Mouse (Mus musculus) kidney, embryonic 16.5 days (tissue): Measurements from ENCODE around the gene Chst11. TPM values are rescaled to one million over a fixed set of nuclear protein-coding genes. Genes with fewer than 3 reads are reported as not detected.

Experiments
- ATAC-seq: fragments of 200-750 bp; cut with Nextera tagmentation; 2 replicates; pipeline ENCODE4 v1.8.0; 2017; ENCODE audit warnings: moderate TSS enrichment; ENCODE audit not compliant: low FRiP score, low TSS enrichment
- H3K27ac ChIP-seq: fragments of 300-500 bp; sonication (generic); 2 replicates; pipeline ENCODE4 v1.5.1; 2014; ENCODE audit warnings: low read length
- H3K27me3 ChIP-seq: fragments of 300-500 bp; sonication (generic); 2 replicates; pipeline ENCODE4 v1.6.1; 2014; ENCODE audit warnings: low read length, control low read depth, mixed read lengths; ENCODE audit not compliant: insufficient read depth
- H3K36me3 ChIP-seq: fragments of 300-500 bp; sonication (generic); 2 replicates; pipeline ENCODE4 v1.6.1; 2014; ENCODE audit warnings: low read length, control low read depth, mixed read lengths; ENCODE audit not compliant: insufficient read depth
- H3K4me1 ChIP-seq: fragments of 300-500 bp; sonication (generic); 2 replicates; pipeline ENCODE4 v1.6.1; 2014; ENCODE audit warnings: low read length, control low read depth, mixed read lengths; ENCODE audit not compliant: insufficient read depth
- H3K4me2 ChIP-seq: fragments of 300-500 bp; sonication (generic); replicated peaks from 2 replicates; pipeline ENCODE4 v1.6.1; 2014; ENCODE audit warnings: low read depth, low read length
- H3K4me3 ChIP-seq: fragments of 300-500 bp; sonication (generic); 2 replicates; pipeline ENCODE4 v1.5.1; 2014; ENCODE audit warnings: mild to moderate bottlenecking, low read length
- H3K9ac ChIP-seq: fragments of 300-500 bp; sonication (generic); replicated peaks from 2 replicates; pipeline ENCODE4 v1.6.1; 2014; ENCODE audit warnings: low read length
- H3K9me3 ChIP-seq: fragments of 300-500 bp; sonication (generic); 2 replicates; pipeline ENCODE4 v1.6.1; 2016; ENCODE audit warnings: low read length, control low read depth
- WGBS: fragments of 180-500 bp; shearing (Covaris S2); extraction: QIAGEN DNeasy Blood & Tissue Kit; methylation state at CpG from one replicate; pipeline ENCODE4 v1.1.7; 2014; 5-methylcytosine and 5-hydroxymethylcytosine counted together
- polyA plus RNA-seq: library from polyadenylated mRNA; unstranded; fragments of >200 nt; fragmentation: Nextera tagmentation; extraction: Ambion mirVana; gene quantifications from 2 replicates; pipeline ENCODE4 v1.2.1, GENCODE M21; 2015

Chst11 gene
- polyA plus RNA-seq, 1 experiment from 2014 or later: 5.2 TPM

GRCm38 (mm10) chr10:83027673-83028072 lies 42.4 kb downstream of the Chst11 start:
- no peaks in the 10 kb centered on the region for H3K27me3 ChIP-seq
- no peak overlapping the region for H3K27ac ChIP-seq
- no peak overlapping the region for H3K9ac ChIP-seq
- no peaks in the 10 kb centered on the region for H3K36me3 ChIP-seq
- H3K4me3 ChIP-seq: no peak overlapping the region
- H3K4me1 ChIP-seq: peaks cover 39% of the 10 kb centered on the region
- no peak for ATAC-seq
- WGBS: 82% methylated on average over 6 of the region's 6 CpGs
- H3K9me3 ChIP-seq: no peaks in the 10 kb centered on the region
- H3K4me2 ChIP-seq: no peak overlapping the region

GRCm38 (mm10) chr10:83030103-83030661 lies 44.9 kb downstream of the Chst11 start:
- H3K4me1 ChIP-seq: peaks cover 51% of the 10 kb centered on the region

DNA sequence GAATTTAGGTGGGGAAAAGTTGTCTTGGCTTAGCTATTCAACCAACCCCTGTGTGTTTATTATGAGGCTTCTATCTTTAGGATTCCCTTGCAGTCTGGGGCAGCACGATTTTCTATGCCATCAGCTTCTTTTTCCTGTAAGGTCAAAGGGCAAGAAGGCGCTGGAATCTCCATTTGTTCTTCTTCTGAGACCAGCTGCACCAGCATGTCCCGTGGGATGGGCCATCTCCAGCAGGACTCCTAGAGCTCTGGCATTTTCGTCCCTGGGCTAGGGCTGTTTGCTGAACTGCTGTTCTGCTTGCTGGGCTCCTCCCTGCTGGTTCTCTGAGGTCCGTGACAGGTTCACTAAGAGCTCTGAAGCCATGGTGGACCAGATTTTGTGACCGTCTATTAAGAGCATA lies 45.6 kb downstream of the Chst11 start:
- H3K36me3 ChIP-seq: no peaks in the 10 kb centered on the region
- peaks cover 58% of the 10 kb centered on the region for H3K4me1 ChIP-seq
- no peak for ATAC-seq
- H3K9ac ChIP-seq: no peak overlapping the region
- H3K27ac ChIP-seq: peak overlapping the region; percentile 66
- no peak overlapping the region for H3K4me3 ChIP-seq
- no peak overlapping the region for H3K4me2 ChIP-seq
- H3K27me3 ChIP-seq: no peaks in the 10 kb centered on the region
- WGBS: 37% methylated on average over 6 of the region's 6 CpGs
- no peaks in the 10 kb centered on the region for H3K9me3 ChIP-seq

More at GRCm38 (mm10) chr10:83030103-83030661, 44.9 kb downstream of the Chst11 start:
- Histone ChIP-seq H3K9ac (no peak overlapping the region), H3K27ac (peak overlapping the region; percentile 66), H3K4me3 (no peak overlapping the region), H3K36me3 (no peaks in the 10 kb centered on the region), H3K27me3 (no peaks in the 10 kb centered on the region), H3K9me3 (no peaks in the 10 kb centered on the region), H3K4me2 (no peak overlapping the region)
- ATAC-seq: 0 out of 2 replicates have a peak, but pooled peaks have one; percentile 17
- 31% methylated on average over 5 of the region's 5 CpGs for WGBS

GRCm38 (mm10) chr10:83031561-83031960 lies 46.3 kb downstream of the Chst11 start:
- H3K4me3 ChIP-seq: no peak overlapping the region
- no peak overlapping the region for H3K4me2 ChIP-seq
- no peaks in the 10 kb centered on the region for H3K27me3 ChIP-seq
- H3K4me1 ChIP-seq: peaks cover 64% of the 10 kb centered on the region
- H3K36me3 ChIP-seq: no peaks in the 10 kb centered on the region
- H3K9me3 ChIP-seq: no peaks in the 10 kb centered on the region
- peak overlapping the region; percentile 24; the same call in 1 of the 2 replicates for H3K27ac ChIP-seq
- 0 out of 2 replicates have a peak overlapping the region, but pooled peaks have one; percentile 11 for H3K9ac ChIP-seq
- no peak for ATAC-seq
- WGBS: 72% methylated on average over 4 of the region's 4 CpGs

- Histone ChIP-seq H3K27me3 (no peaks in the 10 kb centered on the region), H3K4me3 (no peak overlapping the region), H3K4me1 (peaks cover 66% of the 10 kb centered on the region), H3K4me2 (no peak overlapping the region), H3K27ac (peak overlapping the region; percentile 40; the same call in 1 of the 2 replicates), H3K9ac (0 out of 2 replicates have a peak overlapping the region, but pooled peaks have one; percentile 35), H3K9me3 (no peaks in the 10 kb centered on the region), H3K36me3 (no peaks in the 10 kb centered on the region)
- peak; percentile 5; the same call in 1 of the 2 replicates for ATAC-seq
- 23% methylated on average over 10 of the region's 10 CpGs for WGBS
Measured at GRCm38 (mm10) chr10:83032559-83032958, 47.3 kb downstream of the Chst11 start.

GRCm38 (mm10) chr10:83036340-83037045 lies 51.2 kb downstream of the Chst11 start:
- Histone ChIP-seq H3K27me3 (no peaks in the 10 kb centered on the region), H3K4me3 (no peak overlapping the region), H3K27ac (no peak overlapping the region), H3K4me1 (peaks cover 45% of the 10 kb centered on the region), H3K36me3 (no peaks in the 10 kb centered on the region), H3K4me2 (no peak overlapping the region), H3K9ac (no peak overlapping the region), H3K9me3 (no peaks in the 10 kb centered on the region)
- 63% methylated on average over 20 of the region's 20 CpGs for WGBS
- peak; percentile 50; the same call in 1 of the 2 replicates for ATAC-seq

DNA sequence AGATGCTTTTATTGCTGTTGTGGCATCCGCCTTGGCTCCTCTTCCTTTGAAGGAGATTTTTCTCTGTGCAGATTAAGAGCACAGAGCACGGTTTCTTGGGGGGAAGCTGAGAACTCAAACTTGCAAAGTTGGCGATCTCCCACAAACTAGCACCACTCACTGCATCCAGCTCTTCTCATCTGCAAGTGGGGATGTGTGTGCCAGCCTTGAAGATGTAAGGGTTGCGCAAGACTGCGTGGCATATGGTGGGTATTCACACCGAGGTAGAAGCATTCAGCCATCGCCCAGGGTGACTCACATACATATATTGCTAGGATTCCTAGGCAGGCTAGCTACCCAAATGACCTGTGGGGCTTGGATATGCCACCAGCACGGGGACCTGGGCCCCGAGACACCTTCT lies 52.9 kb downstream of the Chst11 start:
- Histone ChIP-seq H3K27me3 (no peaks in the 10 kb centered on the region), H3K27ac (no peak overlapping the region), H3K9ac (no peak overlapping the region), H3K36me3 (no peaks in the 10 kb centered on the region), H3K4me1 (peaks cover 42% of the 10 kb centered on the region), H3K4me2 (no peak overlapping the region), H3K4me3 (no peak overlapping the region), H3K9me3 (no peaks in the 10 kb centered on the region)
- 85% methylated on average over 9 of the region's 9 CpGs for WGBS
- ATAC-seq: no peak

- Histone ChIP-seq H3K27ac (no peak overlapping the region), H3K9me3 (no peaks in the 10 kb centered on the region), H3K4me3 (no peak overlapping the region), H3K27me3 (no peaks in the 10 kb centered on the region), H3K36me3 (no peaks in the 10 kb centered on the region), H3K4me2 (no peak overlapping the region), H3K9ac (no peak overlapping the region), H3K4me1 (peaks cover 47% of the 10 kb centered on the region)
- WGBS: 86% methylated on average over 10 of the region's 10 CpGs
- no peak for ATAC-seq
Measured at GRCm38 (mm10) chr10:83039414-83039813, 54.1 kb downstream of the Chst11 start.

GRCm38 (mm10) chr10:83041875-83042274 lies 56.6 kb downstream of the Chst11 start:
- Histone ChIP-seq H3K4me3 (no peak overlapping the region), H3K9me3 (no peaks in the 10 kb centered on the region), H3K9ac (no peak overlapping the region), H3K4me1 (peaks cover 43% of the 10 kb centered on the region), H3K4me2 (no peak overlapping the region), H3K27ac (peak overlapping the region; percentile 95; the same call in 1 of the 2 replicates), H3K36me3 (no peaks in the 10 kb centered on the region), H3K27me3 (no peaks in the 10 kb centered on the region)
- 55% methylated on average over 9 of the region's 9 CpGs for WGBS
- ATAC-seq: no peak
